Mouse (Mus musculus): ENCODE measurements around the gene Tas2r106. TPM values are rescaled to one million over a fixed set of nuclear protein-coding genes. Genes with fewer than 3 reads are reported as not detected.

The Tas2r106 gene
- not detected in 2 replicates for total RNA-seq (2015; ENCODE audit: low replicate concordance)
- not detected in 2 replicates for total RNA-seq (2017; ENCODE audit: low replicate concordance)

- ATAC-seq (replicated peaks; ENCODE audit: low FRiP score, poor library complexity, severe bottlenecking): no peak
These were observed at the start of gene Tas2r106 for GRCm38 (mm10) chr6:131678786-131679185. Tas2r106 (minus strand) TSS chr6:131678886.

GRCm38 (mm10) chr6:131712803-131713202, 34.1 kb upstream of the Tas2r106 start:
- ATAC-seq (replicated peaks; ENCODE audit: low FRiP score, poor library complexity, severe bottlenecking): no peak

- no peak for ATAC-seq (replicated peaks; ENCODE audit: low FRiP score, poor library complexity, severe bottlenecking)
These were observed 11.3 kb upstream of the Tas2r106 start, which contains the start of gene Tas2r114 for GRCm38 (mm10) chr6:131689963-131690362. Tas2r114 (minus strand) TSS chr6:131690063.

GRCm38 (mm10) chr6:131687395-131687794, 8.7 kb upstream of the Tas2r106 start, which contains the start of gene Tas2r105:
Tas2r105 (minus strand) TSS chr6:131687495.
- no peak for ATAC-seq (replicated peaks; ENCODE audit: low FRiP score, poor library complexity, severe bottlenecking)

GRCm38 (mm10) chr6:131685644-131686043, 7.0 kb upstream of the Tas2r106 start, which contains the start of gene Tas2r104:
Tas2r104 (minus strand) TSS chr6:131685744.
- ATAC-seq (replicated peaks; ENCODE audit: low FRiP score, poor library complexity, severe bottlenecking): no peak

- no peak for ATAC-seq (replicated peaks; ENCODE audit: low FRiP score, poor library complexity, severe bottlenecking)
These were observed 18.6 kb downstream of the Tas2r106 start, which contains the start of gene Tas2r107 for GRCm38 (mm10) chr6:131660049-131660448. Tas2r107 (minus strand) TSS chr6:131660149.

GRCm38 (mm10) chr6:131630812-131631211, 47.9 kb downstream of the Tas2r106 start, which contains the start of gene Tas2r130:
Tas2r130 (minus strand) TSS chr6:131630912.
- no peak for ATAC-seq (replicated peaks; ENCODE audit: low FRiP score, poor library complexity, severe bottlenecking)

Other genes starting within 250 kb of the Tas2r106 start
- gene 5430401F13Rik, start 192.5 kb downstream of the Tas2r106 start, total RNA-seq (2015; ENCODE audit: low replicate concordance): not detected in 2 replicates
- not detected in 2 replicates for gene 5430401F13Rik, start 192.5 kb downstream of the Tas2r106 start, total RNA-seq (2017; ENCODE audit: low replicate concordance)
- not detected in 2 replicates for gene Gm6619, start 192.5 kb downstream of the Tas2r106 start, total RNA-seq (2015; ENCODE audit: low replicate concordance)
- not detected in 2 replicates for gene Gm6619, start 192.5 kb downstream of the Tas2r106 start, total RNA-seq (2017; ENCODE audit: low replicate concordance)
- gene Tas2r130, start 48.0 kb downstream of the Tas2r106 start, total RNA-seq (2015; ENCODE audit: low replicate concordance): not detected in 2 replicates
- not detected in 2 replicates for gene Tas2r130, start 48.0 kb downstream of the Tas2r106 start, total RNA-seq (2017; ENCODE audit: low replicate concordance)
- gene Tas2r107, start 18.7 kb downstream of the Tas2r106 start, total RNA-seq (2015; ENCODE audit: low replicate concordance): not detected in 2 replicates
- gene Tas2r107, start 18.7 kb downstream of the Tas2r106 start, total RNA-seq (2017; ENCODE audit: low replicate concordance): not detected in 2 replicates
- not detected in 2 replicates for gene Tas2r104, start 6.9 kb upstream of the Tas2r106 start, total RNA-seq (2015; ENCODE audit: low replicate concordance)
- not detected in 2 replicates for gene Tas2r104, start 6.9 kb upstream of the Tas2r106 start, total RNA-seq (2017; ENCODE audit: low replicate concordance)
- not detected in 2 replicates for gene Tas2r105, start 8.6 kb upstream of the Tas2r106 start, total RNA-seq (2015; ENCODE audit: low replicate concordance)
- gene Tas2r105, start 8.6 kb upstream of the Tas2r106 start, total RNA-seq (2017; ENCODE audit: low replicate concordance): not detected in 2 replicates
- not detected in 2 replicates for gene Tas2r114, start 11.2 kb upstream of the Tas2r106 start, total RNA-seq (2015; ENCODE audit: low replicate concordance)
- gene Tas2r114, start 11.2 kb upstream of the Tas2r106 start, total RNA-seq (2017; ENCODE audit: low replicate concordance): not detected in 2 replicates